Mouse (Mus musculus): ENCODE measurements around the gene Olfr1357. TPM values are rescaled to one million over a fixed set of nuclear protein-coding genes. Genes with fewer than 3 reads are reported as not detected.

The Olfr1357 gene
- polyA plus RNA-seq, 1 experiment from 2014 or later, result not detected

- ATAC-seq, result no peak
- 88% methylated on average over 22 of the region's 22 CpGs for WGBS
- no peaks in the 10 kb centered on the region for H3K27me3 ChIP-seq (replicated peaks; ENCODE audit: control insufficient read depth, insufficient read depth, low read length)
Observed at GRCm38 (mm10) chr10:78585606-78586005, 32.3 kb downstream of the Olfr1357 start.

GRCm38 (mm10) chr10:78584996-78585395 lies 32.9 kb downstream of the Olfr1357 start:
- no peak for ATAC-seq
- Histone ChIP-seq H3K9me3 (ENCODE audit: control insufficient read depth, low read length) (no peaks in the 10 kb centered on the region), H3K4me1 (ENCODE audit: control insufficient read depth, insufficient read depth, low read depth, low read length) (no peaks in the 10 kb centered on the region), H3K27me3 (replicated peaks; ENCODE audit: control insufficient read depth, insufficient read depth, low read length) (no peaks in the 10 kb centered on the region), H3K4me3 (ENCODE audit: low read length) (no peak overlapping the region), H3K9ac (ENCODE audit: low read depth, low read length) (no peak overlapping the region), H3K36me3 (ENCODE audit: control insufficient read depth, insufficient read depth, low read length) (peaks cover 31% of the 10 kb centered on the region), H3K27ac (ENCODE audit: low read depth, low read length) (no peak overlapping the region), H3K4me2 (ENCODE audit: low read length) (no peak overlapping the region)
- 63% methylated on average over 1 of the region's 1 CpGs for WGBS

More at GRCm38 (mm10) chr10:78585606-78586005, 32.3 kb downstream of the Olfr1357 start:
- Histone ChIP-seq H3K4me3 (ENCODE audit: low read length) (no peak overlapping the region), H3K9ac (ENCODE audit: low read depth, low read length) (no peak overlapping the region), H3K9me3 (ENCODE audit: control insufficient read depth, low read length) (no peaks in the 10 kb centered on the region), H3K4me2 (ENCODE audit: low read length) (no peak overlapping the region), H3K27ac (ENCODE audit: low read depth, low read length) (no peak overlapping the region), H3K36me3 (ENCODE audit: control insufficient read depth, insufficient read depth, low read length) (peaks cover 26% of the 10 kb centered on the region), H3K4me1 (ENCODE audit: control insufficient read depth, insufficient read depth, low read depth, low read length) (no peaks in the 10 kb centered on the region)

GRCm38 (mm10) chr10:78583939-78584338 lies 33.9 kb downstream of the Olfr1357 start:
- Histone ChIP-seq H3K27ac (ENCODE audit: low read depth, low read length) (no peak overlapping the region), H3K27me3 (replicated peaks; ENCODE audit: control insufficient read depth, insufficient read depth, low read length) (no peaks in the 10 kb centered on the region), H3K4me3 (ENCODE audit: low read length) (no peak overlapping the region), H3K9me3 (ENCODE audit: control insufficient read depth, low read length) (no peaks in the 10 kb centered on the region), H3K4me1 (ENCODE audit: control insufficient read depth, insufficient read depth, low read depth, low read length) (no peaks in the 10 kb centered on the region), H3K4me2 (ENCODE audit: low read length) (no peak overlapping the region), H3K36me3 (ENCODE audit: control insufficient read depth, insufficient read depth, low read length) (peaks cover 40% of the 10 kb centered on the region), H3K9ac (ENCODE audit: low read depth, low read length) (no peak overlapping the region)
- no peak for ATAC-seq
- WGBS, result 90% methylated on average over 3 of the region's 3 CpGs

DNA sequence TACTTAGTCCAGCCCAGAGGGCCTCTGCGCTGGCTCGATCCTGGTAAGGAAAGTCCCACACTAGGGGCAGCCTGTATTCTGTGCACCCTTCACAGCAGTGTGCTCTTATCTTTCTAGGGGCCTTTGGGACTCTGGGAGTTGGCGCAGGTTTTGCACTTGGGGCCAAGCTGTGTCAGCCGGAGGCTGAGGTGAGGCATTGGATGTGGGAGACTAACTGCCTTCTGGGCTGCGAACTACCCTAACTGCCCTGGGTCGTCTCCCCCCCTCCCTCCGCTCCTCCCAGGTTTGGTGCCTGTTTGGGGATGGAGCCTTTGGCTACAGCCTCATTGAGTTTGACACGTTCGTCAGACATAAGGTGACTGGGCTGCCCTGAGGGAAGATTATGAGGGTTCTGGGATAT lies 34.5 kb downstream of the Olfr1357 start:
- H3K36me3 ChIP-seq (ENCODE audit: control insufficient read depth, insufficient read depth, low read length), result peaks cover 43% of the 10 kb centered on the region
- H3K9ac ChIP-seq (ENCODE audit: low read depth, low read length), result no peak overlapping the region
- ATAC-seq, result no peak
- no peaks in the 10 kb centered on the region for H3K9me3 ChIP-seq (ENCODE audit: control insufficient read depth, low read length)
- no peak overlapping the region for H3K4me3 ChIP-seq (ENCODE audit: low read length)
- 76% methylated on average over 9 of the region's 9 CpGs for WGBS
- no peaks in the 10 kb centered on the region for H3K4me1 ChIP-seq (ENCODE audit: control insufficient read depth, insufficient read depth, low read depth, low read length)
- no peaks in the 10 kb centered on the region for H3K27me3 ChIP-seq (replicated peaks; ENCODE audit: control insufficient read depth, insufficient read depth, low read length)
- no peak overlapping the region for H3K27ac ChIP-seq (ENCODE audit: low read depth, low read length)
- H3K4me2 ChIP-seq (ENCODE audit: low read length), result no peak overlapping the region

GRCm38 (mm10) chr10:78581121-78581520 lies 36.8 kb downstream of the Olfr1357 start:
- Histone ChIP-seq H3K27ac (ENCODE audit: low read depth, low read length) (no peak overlapping the region), H3K36me3 (ENCODE audit: control insufficient read depth, insufficient read depth, low read length) (peaks cover 41% of the 10 kb centered on the region), H3K4me1 (ENCODE audit: control insufficient read depth, insufficient read depth, low read depth, low read length) (no peaks in the 10 kb centered on the region), H3K9ac (ENCODE audit: low read depth, low read length) (no peak overlapping the region), H3K4me3 (ENCODE audit: low read length) (no peak overlapping the region), H3K9me3 (ENCODE audit: control insufficient read depth, low read length) (no peaks in the 10 kb centered on the region), H3K27me3 (replicated peaks; ENCODE audit: control insufficient read depth, insufficient read depth, low read length) (no peaks in the 10 kb centered on the region), H3K4me2 (ENCODE audit: low read length) (no peak overlapping the region)
- 92% methylated on average over 7 of the region's 7 CpGs for WGBS
- ATAC-seq, result no peak

GRCm38 (mm10) chr10:78578204-78578603 lies 39.7 kb downstream of the Olfr1357 start:
- Histone ChIP-seq H3K27ac (ENCODE audit: low read depth, low read length) (no peak overlapping the region), H3K4me2 (ENCODE audit: low read length) (no peak overlapping the region), H3K9ac (ENCODE audit: low read depth, low read length) (no peak overlapping the region), H3K4me3 (ENCODE audit: low read length) (no peak overlapping the region), H3K9me3 (ENCODE audit: control insufficient read depth, low read length) (no peaks in the 10 kb centered on the region), H3K4me1 (ENCODE audit: control insufficient read depth, insufficient read depth, low read depth, low read length) (peaks cover 10% of the 10 kb centered on the region), H3K36me3 (ENCODE audit: control insufficient read depth, insufficient read depth, low read length) (peaks cover 27% of the 10 kb centered on the region), H3K27me3 (replicated peaks; ENCODE audit: control insufficient read depth, insufficient read depth, low read length) (no peaks in the 10 kb centered on the region)
- ATAC-seq, result no peak
- WGBS, result 73% methylated on average over 3 of the region's 3 CpGs

- H3K4me3 ChIP-seq (ENCODE audit: low read length), result no peak overlapping the region
- WGBS, result 93% methylated on average over 16 of the region's 16 CpGs
- no peaks in the 10 kb centered on the region for H3K27me3 ChIP-seq (replicated peaks; ENCODE audit: control insufficient read depth, insufficient read depth, low read length)
- peaks cover 10% of the 10 kb centered on the region for H3K4me1 ChIP-seq (ENCODE audit: control insufficient read depth, insufficient read depth, low read depth, low read length)
- H3K4me2 ChIP-seq (ENCODE audit: low read length), result no peak overlapping the region
- H3K9me3 ChIP-seq (ENCODE audit: control insufficient read depth, low read length), result no peaks in the 10 kb centered on the region
- H3K36me3 ChIP-seq (ENCODE audit: control insufficient read depth, insufficient read depth, low read length), result peaks cover 24% of the 10 kb centered on the region
- no peak overlapping the region for H3K9ac ChIP-seq (ENCODE audit: low read depth, low read length)
- H3K27ac ChIP-seq (ENCODE audit: low read depth, low read length), result no peak overlapping the region
- no peak for ATAC-seq
Observed at GRCm38 (mm10) chr10:78576435-78577184, 41.3 kb downstream of the Olfr1357 start.

DNA sequence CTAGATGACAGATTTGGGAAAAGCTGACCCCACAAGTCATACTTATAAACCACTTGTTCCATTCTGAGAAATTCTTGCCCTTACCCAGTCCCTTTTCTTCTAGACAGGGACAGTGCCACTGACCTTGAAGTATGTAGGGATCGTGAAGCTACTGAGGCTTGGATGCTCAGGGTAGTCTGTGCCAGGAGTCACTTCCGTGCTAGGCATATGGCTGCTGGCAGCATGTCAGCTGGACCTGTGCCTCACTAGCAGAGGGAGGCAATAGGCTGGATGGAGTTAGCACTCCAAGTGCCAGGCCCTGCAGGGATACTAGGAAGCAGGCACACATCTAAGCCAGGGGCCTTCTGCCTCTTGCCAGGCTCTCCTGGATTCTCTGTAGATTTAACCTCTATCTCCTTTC lies 42.2 kb downstream of the Olfr1357 start:
- Histone ChIP-seq H3K4me3 (ENCODE audit: low read length) (no peak overlapping the region; the same call in 1 of the 2 replicates), H3K4me1 (ENCODE audit: control insufficient read depth, insufficient read depth, low read depth, low read length) (peaks cover 10% of the 10 kb centered on the region), H3K27ac (ENCODE audit: low read depth, low read length) (peak overlapping the region; percentile 89; the same call in 1 of the 2 replicates), H3K36me3 (ENCODE audit: control insufficient read depth, insufficient read depth, low read length) (peaks cover 18% of the 10 kb centered on the region), H3K27me3 (replicated peaks; ENCODE audit: control insufficient read depth, insufficient read depth, low read length) (no peaks in the 10 kb centered on the region), H3K9me3 (ENCODE audit: control insufficient read depth, low read length) (no peaks in the 10 kb centered on the region), H3K4me2 (ENCODE audit: low read length) (peak overlapping the region; percentile 88), H3K9ac (ENCODE audit: low read depth, low read length) (no peak overlapping the region)
- 47% methylated on average over 2 of the region's 2 CpGs for WGBS
- ATAC-seq, result peak; percentile 12; the same call in 1 of the 2 replicates

DNA sequence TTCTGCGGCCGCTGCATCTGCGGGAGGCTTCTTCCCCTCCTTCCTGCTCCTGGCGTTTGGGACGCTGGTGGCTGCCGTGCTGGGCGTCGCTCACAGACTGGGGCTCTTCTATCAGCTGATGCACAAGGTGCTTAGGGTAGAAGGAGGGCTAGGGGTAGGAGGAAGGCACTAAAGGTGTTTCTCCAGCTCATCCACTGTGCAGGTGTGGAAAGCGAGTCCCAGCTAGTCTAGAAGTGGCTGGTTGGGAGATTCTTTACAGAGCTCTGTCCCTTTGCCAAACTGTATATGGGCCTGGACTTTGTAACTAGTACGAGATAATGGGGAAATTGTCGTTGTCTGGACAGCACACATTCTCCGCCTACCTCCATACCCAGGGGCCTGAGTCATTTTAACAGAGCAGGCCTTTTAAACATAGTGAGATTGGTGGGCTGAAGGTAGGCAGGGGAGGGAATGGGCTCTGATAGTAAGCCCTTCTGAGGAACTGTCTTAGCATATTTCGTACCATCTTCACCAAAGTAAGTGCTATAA lies 42.7 kb downstream of the Olfr1357 start:
- no peaks in the 10 kb centered on the region for H3K27me3 ChIP-seq (replicated peaks; ENCODE audit: control insufficient read depth, insufficient read depth, low read length)

More for the DNA sequence above, 42.7 kb downstream of the Olfr1357 start:
- H3K27ac ChIP-seq (ENCODE audit: low read depth, low read length), result peak overlapping the region; percentile 89
- peaks cover 10% of the 10 kb centered on the region for H3K4me1 ChIP-seq (ENCODE audit: control insufficient read depth, insufficient read depth, low read depth, low read length)
- H3K4me2 ChIP-seq (ENCODE audit: low read length), result peak overlapping the region; percentile 88
- peak overlapping the region; percentile 75 for H3K9ac ChIP-seq (ENCODE audit: low read depth, low read length)
- peak overlapping the region; percentile 71 for H3K4me3 ChIP-seq (ENCODE audit: low read length)
- peak; percentile 48 for ATAC-seq
- 14% methylated on average over 13 of the region's 13 CpGs for WGBS
- H3K36me3 ChIP-seq (ENCODE audit: control insufficient read depth, insufficient read depth, low read length), result peaks cover 14% of the 10 kb centered on the region
- H3K9me3 ChIP-seq (ENCODE audit: control insufficient read depth, low read length), result no peaks in the 10 kb centered on the region

Data from hindbrain, embryonic 16.5 days (tissue).